Mouse (Mus musculus) lung, postnatal 0 days (tissue): Measurements from ENCODE around the gene Gigyf2. TPM values are rescaled to one million over a fixed set of nuclear protein-coding genes. Genes with fewer than 3 reads are reported as not detected.

Experiments used
- ATAC-seq: fragments of 200-750 bp; cut with Nextera tagmentation; 2 replicates; pipeline ENCODE4 v1.8.0; 2017; ENCODE audit warnings: moderate library complexity
- DNase-seq: peaks from one replicate; pipeline ENCODE4 v3.0.0-alpha.2; 2016; ENCODE audit warnings: low spot score
- H3K27ac ChIP-seq: fragments of 300-500 bp; sonication (generic); 2 replicates; pipeline ENCODE4 v1.5.1; 2014; ENCODE audit warnings: antibody characterized with exemption, mild to moderate bottlenecking, low read length, mixed read lengths
- H3K27me3 ChIP-seq: fragments of 300-500 bp; sonication (generic); replicated peaks from 2 replicates; pipeline ENCODE4 v1.6.1; 2014; ENCODE audit warnings: low read length, mixed read lengths; ENCODE audit not compliant: insufficient read depth
- H3K36me3 ChIP-seq: fragments of 300-500 bp; sonication (generic); 2 replicates; pipeline ENCODE4 v1.6.1; 2014; ENCODE audit warnings: low read length, mixed read lengths; ENCODE audit not compliant: insufficient read depth
- H3K4me1 ChIP-seq: fragments of 300-500 bp; sonication (generic); 2 replicates; pipeline ENCODE4 v1.6.1; 2014; ENCODE audit warnings: antibody characterized with exemption, low read depth, low read length, mixed read lengths; ENCODE audit not compliant: insufficient read depth
- H3K4me2 ChIP-seq: fragments of 300-500 bp; sonication (generic); replicated peaks from 2 replicates; pipeline ENCODE4 v1.6.1; 2014; ENCODE audit warnings: low read depth, mild to moderate bottlenecking, low read length, moderate library complexity, mixed read lengths
- H3K4me3 ChIP-seq: fragments of 300-500 bp; sonication (generic); 2 replicates; pipeline ENCODE4 v1.5.1; 2014; ENCODE audit warnings: low read depth, low read length
- H3K9ac ChIP-seq: fragments of 300-500 bp; sonication (generic); replicated peaks from 2 replicates; pipeline ENCODE4 v1.6.1; 2014; ENCODE audit warnings: low read depth, mild to moderate bottlenecking
- H3K9me3 ChIP-seq: fragments of 300-500 bp; sonication (generic); 2 replicates; pipeline ENCODE4 v1.6.1; 2016; ENCODE audit warnings: low read length, mixed read lengths
- CTCF ChIP-seq: IDR thresholded peaks from 2 replicates; pipeline ENCODE4 v1.5.1; 2016; ENCODE audit warnings: antibody characterized with exemption, mild to moderate bottlenecking
- EP300 ChIP-seq: IDR thresholded peaks from 2 replicates; pipeline ENCODE4 v1.6.1; 2016; ENCODE audit warnings: antibody characterized with exemption, mild to moderate bottlenecking, control low read depth
- WGBS: fragments of 180-500 bp; shearing (Covaris S2); extraction: QIAGEN DNeasy Blood & Tissue Kit; methylation state at CpG from one replicate; pipeline ENCODE4 v1.1.7; 2014; 5-methylcytosine and 5-hydroxymethylcytosine counted together
- polyA plus RNA-seq: library from polyadenylated mRNA; unstranded; fragments of >200 nt; fragmentation: Nextera tagmentation; extraction: Ambion mirVana; gene quantifications from 2 replicates; pipeline ENCODE4 v1.2.1, GENCODE M21; 2015

Gene Gigyf2
- polyA plus RNA-seq, 1 experiment from 2014 or later = 29.6 TPM

DNA sequence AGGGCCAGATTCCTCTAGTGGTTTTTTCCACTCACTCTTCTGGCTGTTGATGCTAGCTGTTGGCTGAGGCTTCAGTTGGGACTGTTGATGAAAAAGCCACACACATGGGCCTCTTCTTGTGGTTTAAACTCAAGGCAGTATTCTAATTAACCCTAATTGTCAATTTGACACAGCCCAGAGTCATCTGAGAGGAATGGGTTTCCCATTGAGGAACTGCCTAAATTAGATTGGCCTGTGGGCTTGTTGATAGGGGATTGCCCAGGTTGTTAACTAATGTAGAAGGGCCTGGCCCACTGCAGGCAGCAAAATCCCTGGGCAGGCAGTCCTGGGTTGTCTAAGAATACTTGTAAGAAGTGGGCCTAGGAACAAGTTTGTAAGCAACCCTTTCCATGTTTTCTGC, 2.1 kb upstream of the Gigyf2 start:
- Histone ChIP-seq H3K27me3 (no peaks in the 10 kb centered on the region), H3K4me1 (0 out of 2 replicates have a peak, but pooled peaks cover 3% of the 10 kb centered on the region), H3K9me3 (no peaks in the 10 kb centered on the region), H3K27ac (no peak overlapping the region), H3K9ac (no peak overlapping the region), H3K4me2 (no peak overlapping the region), H3K4me3 (no peak overlapping the region), H3K36me3 (no peaks in the 10 kb centered on the region)
- ATAC-seq = no peak
- TF ChIP-seq EP300 = no peak
- TF ChIP-seq CTCF = no peak
- DNase-seq = no peak

DNA sequence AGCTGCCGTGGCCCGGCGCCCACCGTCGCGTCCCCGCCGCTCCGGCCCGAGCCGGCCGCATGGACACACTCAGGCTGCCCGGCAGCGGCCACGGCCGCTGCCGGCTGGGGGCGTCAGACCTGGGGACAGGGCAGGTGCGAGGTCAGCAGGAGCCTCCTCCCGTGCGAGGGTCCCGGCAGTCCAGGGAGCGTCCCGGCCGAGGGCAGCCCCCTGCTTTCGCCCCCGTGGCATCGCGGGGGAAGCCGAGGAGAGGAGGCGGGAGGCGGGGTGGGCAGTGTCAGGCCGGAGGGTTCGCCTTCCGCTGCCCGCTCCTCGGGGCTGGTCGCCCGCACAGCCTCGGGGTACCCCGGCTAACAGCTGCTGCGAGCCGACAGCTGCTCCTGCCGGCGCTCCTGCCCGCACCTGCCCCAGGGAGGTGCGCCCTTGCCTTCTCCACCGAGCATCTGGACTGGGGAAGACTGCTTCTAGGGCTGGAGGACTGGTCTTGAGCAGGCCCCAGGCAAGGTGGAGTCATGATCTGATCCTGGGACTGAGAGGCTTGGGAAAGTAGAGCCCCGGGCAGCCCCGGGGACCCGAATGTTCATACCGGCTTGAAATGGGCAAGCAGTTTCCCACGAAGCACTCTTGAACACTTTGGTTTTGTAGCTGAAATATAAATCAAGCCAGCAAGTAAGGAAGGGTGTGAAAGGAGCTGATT, 515 bp downstream of the Gigyf2 start:
- Histone ChIP-seq H3K36me3 (no peaks in the 10 kb centered on the region), H3K9ac (peak overlapping the region; percentile 94), H3K27ac (peak overlapping the region; percentile 91), H3K4me3 (peak overlapping the region; percentile 98), H3K4me1 (0 out of 2 replicates have a peak, but pooled peaks cover 3% of the 10 kb centered on the region), H3K9me3 (no peaks in the 10 kb centered on the region), H3K4me2 (peak overlapping the region; percentile 90), H3K27me3 (no peaks in the 10 kb centered on the region)
- peak; percentile 30 for TF ChIP-seq CTCF
- TF ChIP-seq EP300 = no peak
- peak; percentile 62 for DNase-seq
- peak; percentile 80 for ATAC-seq
- under 1% methylated on average over 34 of the region's 53 CpGs for WGBS

DNA sequence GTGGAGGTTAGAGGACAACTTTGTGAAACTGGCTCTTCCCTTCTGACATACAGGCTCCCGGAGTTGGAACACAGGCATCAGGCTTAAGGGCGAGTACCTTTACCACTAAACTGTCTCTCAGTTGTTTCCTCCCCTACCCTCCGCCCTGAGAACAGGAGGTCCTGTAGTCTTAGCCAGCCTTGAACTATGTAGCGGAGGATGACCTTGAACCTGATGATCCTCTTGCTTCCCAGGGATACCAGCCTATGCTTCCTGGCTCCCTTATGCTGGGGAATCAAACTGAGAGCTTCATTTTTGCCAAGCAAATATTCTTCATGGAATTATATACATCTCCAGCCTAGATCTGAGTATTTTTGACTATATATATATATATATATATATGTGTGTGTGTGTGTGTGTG, 5.0 kb downstream of the Gigyf2 start:
- H3K4me2 ChIP-seq = no peak overlapping the region
- TF ChIP-seq CTCF (no peak), EP300 (no peak)
- no peak overlapping the region for H3K27ac ChIP-seq
- H3K9me3 ChIP-seq = no peaks in the 10 kb centered on the region
- DNase-seq (no peak), ATAC-seq (no peak)
- no peaks in the 10 kb centered on the region for H3K27me3 ChIP-seq
- WGBS = 92% methylated on average over 4 of the region's 4 CpGs
- no peak overlapping the region for H3K4me3 ChIP-seq
- no peak overlapping the region for H3K9ac ChIP-seq
- 0 out of 2 replicates have a peak, but pooled peaks cover 3% of the 10 kb centered on the region for H3K4me1 ChIP-seq
- H3K36me3 ChIP-seq = no peaks in the 10 kb centered on the region

DNA sequence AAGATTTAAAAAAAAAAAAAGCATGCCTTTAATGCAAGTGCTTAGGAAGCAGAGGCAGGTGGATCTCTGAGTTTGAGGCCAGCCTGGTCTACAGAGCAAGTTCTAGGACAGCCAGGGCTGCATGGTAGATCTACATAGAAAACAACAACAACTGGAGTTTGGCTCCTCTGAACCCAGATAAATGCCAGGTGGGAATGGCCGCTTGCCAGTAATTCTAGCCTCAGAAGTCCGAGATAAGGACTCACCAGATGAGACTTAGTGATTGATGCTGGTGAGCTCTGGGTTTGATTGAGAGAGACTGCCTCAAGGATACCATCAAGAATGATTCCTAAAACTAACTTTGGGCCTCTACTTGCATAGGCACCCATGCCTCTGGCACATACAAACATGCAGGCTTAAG, 23.8 kb downstream of the Gigyf2 start:
- Histone ChIP-seq H3K27me3 (no peaks in the 10 kb centered on the region), H3K27ac (no peak overlapping the region), H3K4me2 (no peak overlapping the region), H3K4me3 (no peak overlapping the region), H3K9me3 (no peaks in the 10 kb centered on the region), H3K4me1 (no peaks in the 10 kb centered on the region), H3K9ac (no peak overlapping the region), H3K36me3 (no peaks in the 10 kb centered on the region)
- TF ChIP-seq CTCF (no peak), EP300 (no peak)
- ATAC-seq (no peak), DNase-seq (no peak)
- 58% methylated on average over 2 of the region's 2 CpGs for WGBS

- Histone ChIP-seq H3K4me1 (no peaks in the 10 kb centered on the region), H3K9ac (no peak overlapping the region), H3K9me3 (no peaks in the 10 kb centered on the region), H3K4me2 (no peak overlapping the region), H3K27me3 (no peaks in the 10 kb centered on the region), H3K4me3 (no peak overlapping the region), H3K36me3 (peaks cover 12% of the 10 kb centered on the region), H3K27ac (no peak overlapping the region)
- no peak for ATAC-seq
- TF ChIP-seq CTCF = no peak
- no peak for TF ChIP-seq EP300
- DNase-seq = no peak
- 52% methylated on average over 1 of the region's 1 CpGs for WGBS
Observed at GRCm38 (mm10) chr1:87360276-87360675, 33.5 kb downstream of the Gigyf2 start.

GRCm38 (mm10) chr1:87378024-87378560, 51.3 kb downstream of the Gigyf2 start:
- no peak for TF ChIP-seq CTCF
- no peak for DNase-seq
- Histone ChIP-seq H3K27me3 (no peaks in the 10 kb centered on the region), H3K4me1 (no peaks in the 10 kb centered on the region), H3K36me3 (peaks cover 9% of the 10 kb centered on the region), H3K4me2 (no peak overlapping the region), H3K9ac (no peak overlapping the region), H3K4me3 (no peak overlapping the region), H3K27ac (no peak overlapping the region), H3K9me3 (no peaks in the 10 kb centered on the region)
- whole genome bisulfite sequencing = 80% methylated on average over 3 of the region's 3 CpGs
- ATAC-seq = no peak
